Mouse (Mus musculus): Measurements from ENCODE around the gene Hivep2. TPM values are rescaled to one million over a fixed set of nuclear protein-coding genes. Genes with fewer than 3 reads are reported as not detected.

Gene Hivep2
- total RNA-seq, 2 experiments from 2014 or later: 287 to 310 TPM

- DNase-seq (ENCODE audit: low spot score in 2 of 2): peak in 1 of 2 experiments; percentile 27
- intact Hi-C loops (cut with DNase I): no loop called here
These were observed 50.6 kb downstream of the Hivep2 start for GRCm38 (mm10) chr10:14016287-14016970.

GRCm38 (mm10) chr10:14017338-14017737 lies 51.5 kb downstream of the Hivep2 start:
- no peak for DNase-seq (ENCODE audit: low spot score in 2 of 2)
- intact Hi-C loops (cut with DNase I): no loop called here

GRCm38 (mm10) chr10:14017822-14018364 lies 52.0 kb downstream of the Hivep2 start:
- intact Hi-C loops (cut with DNase I): no loop called here
- peak; percentile 30 to 53 for DNase-seq (ENCODE audit: low spot score in 2 of 2)

GRCm38 (mm10) chr10:14018672-14019071 lies 52.8 kb downstream of the Hivep2 start:
- intact Hi-C loops (cut with DNase I): no loop called here
- no peak for DNase-seq (ENCODE audit: low spot score in 2 of 2)

GRCm38 (mm10) chr10:14019198-14019597 lies 53.3 kb downstream of the Hivep2 start:
- DNase-seq (ENCODE audit: low spot score in 2 of 2): no peak
- intact Hi-C loops (cut with DNase I): no loop called here

- no peak for DNase-seq (ENCODE audit: low spot score in 2 of 2)
- intact Hi-C loops (cut with DNase I): no loop called here
These were observed 54.4 kb downstream of the Hivep2 start for GRCm38 (mm10) chr10:14020253-14020652.

GRCm38 (mm10) chr10:14024971-14025370 lies 59.1 kb downstream of the Hivep2 start:
- intact Hi-C loops (cut with DNase I): no loop called here
- DNase-seq (ENCODE audit: low spot score in 2 of 2): no peak

GRCm38 (mm10) chr10:14027751-14028150 lies 61.9 kb downstream of the Hivep2 start:
- intact Hi-C loops (cut with DNase I): no loop called here
- no peak for DNase-seq (ENCODE audit: low spot score in 2 of 2)

GRCm38 (mm10) chr10:14028956-14029355 lies 63.1 kb downstream of the Hivep2 start:
- DNase-seq (ENCODE audit: low spot score in 2 of 2): no peak
- intact Hi-C loops (cut with DNase I): no loop called here

- intact Hi-C loops (cut with DNase I): no loop called here
- no peak for DNase-seq (ENCODE audit: low spot score in 2 of 2)
These were observed 64.7 kb downstream of the Hivep2 start for GRCm38 (mm10) chr10:14030458-14031035.

- intact Hi-C loops (cut with DNase I): no loop called here
- DNase-seq (ENCODE audit: low spot score in 2 of 2): no peak
These were observed 66.7 kb downstream of the Hivep2 start for GRCm38 (mm10) chr10:14032532-14032931.

GRCm38 (mm10) chr10:14034046-14034445 lies 68.2 kb downstream of the Hivep2 start:
- DNase-seq (ENCODE audit: low spot score in 2 of 2): no peak
- intact Hi-C loops (cut with DNase I): no loop called here

GRCm38 (mm10) chr10:14034790-14035189 lies 68.9 kb downstream of the Hivep2 start:
- intact Hi-C loops (cut with DNase I): no loop called here
- DNase-seq (ENCODE audit: low spot score in 2 of 2): no peak

GRCm38 (mm10) chr10:14035607-14036006 lies 69.7 kb downstream of the Hivep2 start:
- intact Hi-C loops (cut with DNase I): no loop called here
- DNase-seq (ENCODE audit: low spot score in 2 of 2): no peak

- intact Hi-C loops (cut with DNase I): no loop called here
- no peak for DNase-seq (ENCODE audit: low spot score in 2 of 2)
These were observed 70.6 kb downstream of the Hivep2 start for GRCm38 (mm10) chr10:14036472-14036871.

- DNase-seq (ENCODE audit: low spot score in 2 of 2): no peak
- intact Hi-C loops (cut with DNase I): no loop called here
These were observed 72.2 kb downstream of the Hivep2 start for GRCm38 (mm10) chr10:14037977-14038489.

GRCm38 (mm10) chr10:14040716-14041470 lies 75.0 kb downstream of the Hivep2 start:
- DNase-seq (ENCODE audit: low spot score in 2 of 2): no peak
- intact Hi-C loops (cut with DNase I): no loop called here

GRCm38 (mm10) chr10:14041606-14042005 lies 75.7 kb downstream of the Hivep2 start:
- DNase-seq (ENCODE audit: low spot score in 2 of 2): no peak
- intact Hi-C loops (cut with DNase I): no loop called here

- no peak for DNase-seq (ENCODE audit: low spot score in 2 of 2)
- intact Hi-C loops (cut with DNase I): no loop called here
These were observed 76.9 kb downstream of the Hivep2 start for GRCm38 (mm10) chr10:14042539-14043348.

All from left cerebral cortex, postnatal 14 days (tissue).